Mouse (Mus musculus) ES-Bruce4 (cell line): Measurements from ENCODE around the gene Sgms1. TPM values are rescaled to one million over a fixed set of nuclear protein-coding genes. Genes with fewer than 3 reads are reported as not detected.

Experiments
- H3K27ac ChIP-seq: 2 replicates; pipeline ENCODE4 v1.5.1; 2012; ENCODE audit warnings: low read length, inconsistent platforms; ENCODE audit not compliant: insufficient read depth
- H3K27me3 ChIP-seq: 2 replicates; pipeline ENCODE4 v1.6.1; 2012; ENCODE audit warnings: mild to moderate bottlenecking, low read length, inconsistent platforms; ENCODE audit not compliant: control insufficient read depth, poor library complexity, insufficient read depth, severe bottlenecking
- H3K36me3 ChIP-seq: 2 replicates; pipeline ENCODE4 v1.6.1; 2012; ENCODE audit warnings: inconsistent platforms, mild to moderate bottlenecking, low read length, moderate library complexity; ENCODE audit not compliant: control insufficient read depth, poor library complexity, insufficient read depth, severe bottlenecking
- H3K4me1 ChIP-seq: one replicate; pipeline ENCODE4 v1.8.1; 2011; ENCODE audit warnings: low read length; ENCODE audit not compliant: control insufficient read depth, insufficient read depth
- H3K4me3 ChIP-seq: 2 replicates; pipeline ENCODE4 v1.5.1; 2011; ENCODE audit warnings: low read depth, mild to moderate bottlenecking, low read length
- H3K9ac ChIP-seq: 2 replicates; pipeline ENCODE4 v1.6.1; 2012; ENCODE audit warnings: low read depth, mild to moderate bottlenecking, inconsistent platforms; ENCODE audit not compliant: poor library complexity, severe bottlenecking
- H3K9me3 ChIP-seq: replicated peaks from 2 replicates; pipeline ENCODE4 v1.6.1; 2012; ENCODE audit warnings: mild to moderate bottlenecking, low read length, inconsistent platforms; ENCODE audit not compliant: control insufficient read depth, poor library complexity, insufficient read depth, severe bottlenecking
- CTCF ChIP-seq: IDR thresholded peaks from one replicate; pipeline ENCODE4 v1.8.1; 2011; ENCODE audit warnings: low read depth, low read length
- EP300 ChIP-seq: IDR thresholded peaks from 2 replicates; pipeline ENCODE4 v1.6.1; 2011; ENCODE audit warnings: low read depth, low read length; ENCODE audit not compliant: insufficient read depth
- POLR2A ChIP-seq: IDR thresholded peaks from one replicate; pipeline ENCODE4 v1.8.1; 2011; ENCODE audit warnings: low read length; ENCODE audit not compliant: insufficient read depth
- polyA plus RNA-seq: library from polyadenylated mRNA; stranded (reverse); fragments of >200 nt; gene quantifications from 2 replicates; pipeline ENCODE4 v1.2.4, GENCODE M21; 2011; ENCODE audit warnings: low read depth; ENCODE audit not compliant: missing spikeins, insufficient read depth, insufficient read length

Sgms1 gene
- polyA plus RNA-seq, 1 experiment: 69.7 TPM

GRCm38 (mm10) chr19:32374751-32375150 lies 14.8 kb downstream of the Sgms1 start:
- Histone ChIP-seq H3K36me3 (no peaks in the 10 kb centered on the region), H3K4me3 (no peak overlapping the region), H3K27me3 (no peaks in the 10 kb centered on the region), H3K4me1 (no peaks in the 10 kb centered on the region), H3K9ac (no peak overlapping the region), H3K9me3 (no peaks in the 10 kb centered on the region), H3K27ac (no peak overlapping the region)
- TF ChIP-seq POLR2A: no peak
- TF ChIP-seq EP300: no peak

DNA sequence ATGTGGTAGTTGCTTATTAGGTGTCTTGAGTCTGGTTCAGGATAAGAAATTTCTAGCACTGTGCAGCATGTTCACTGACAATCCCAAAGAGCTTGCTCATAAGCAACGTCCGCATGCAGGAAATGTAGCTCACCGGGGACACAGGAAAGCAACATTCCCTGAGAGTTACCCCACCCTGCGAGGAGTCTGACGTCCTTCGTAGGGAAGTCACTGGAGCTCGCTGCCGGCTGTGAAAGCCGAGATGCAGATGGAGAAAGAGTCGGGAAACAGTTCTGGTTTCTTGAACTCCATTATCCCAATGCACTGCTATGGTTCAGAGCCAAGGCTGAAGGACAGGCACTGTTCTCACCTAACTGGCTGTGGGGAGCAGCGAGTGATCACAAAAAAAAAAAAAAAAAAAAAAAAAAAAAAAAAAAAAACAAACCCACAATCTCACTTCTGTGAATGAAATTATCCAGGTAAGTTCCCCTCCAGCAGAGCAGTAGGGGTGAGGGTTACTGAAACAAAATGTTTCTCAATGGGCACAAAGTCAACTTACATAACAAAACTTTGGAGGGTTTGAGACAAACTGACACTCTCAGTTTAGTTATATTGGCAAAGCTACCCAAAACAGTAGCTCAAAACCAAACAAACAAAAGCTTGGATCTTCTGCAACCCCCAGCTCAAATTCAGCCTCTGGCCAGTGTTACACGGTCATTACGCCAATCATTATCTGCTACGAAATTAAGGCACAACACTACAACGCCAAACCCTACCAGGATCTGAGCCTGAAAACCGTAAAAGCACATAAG lies 15.5 kb downstream of the Sgms1 start:
- Histone ChIP-seq H3K36me3 (no peaks in the 10 kb centered on the region), H3K9me3 (no peaks in the 10 kb centered on the region), H3K27ac (no peak overlapping the region), H3K9ac (no peak overlapping the region), H3K27me3 (no peaks in the 10 kb centered on the region), H3K4me3 (no peak overlapping the region), H3K4me1 (no peaks in the 10 kb centered on the region)
- no peak for TF ChIP-seq EP300
- TF ChIP-seq CTCF: no peak
- no peak for TF ChIP-seq POLR2A

DNA sequence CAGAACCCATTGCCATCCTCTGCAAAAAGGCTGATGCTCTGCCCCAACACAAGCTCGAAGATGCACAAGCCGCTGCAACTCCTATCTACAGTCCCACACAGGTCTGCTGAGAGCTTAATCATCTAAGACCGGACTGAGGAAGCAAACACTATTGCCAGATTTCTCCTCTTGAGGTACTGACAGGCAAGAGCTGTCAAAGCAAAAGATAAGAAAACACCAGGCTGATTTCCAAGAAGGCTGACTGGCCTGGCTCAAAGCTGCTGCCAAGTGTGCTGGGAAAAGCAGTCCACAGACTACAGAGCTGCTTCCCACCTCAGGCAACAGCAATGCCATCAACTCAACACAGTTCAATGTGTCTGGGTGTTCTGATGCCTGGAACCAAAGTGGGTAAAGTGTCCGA lies 17.1 kb downstream of the Sgms1 start:
- no peak overlapping the region for H3K4me3 ChIP-seq
- no peak overlapping the region for H3K27ac ChIP-seq
- H3K4me1 ChIP-seq: no peaks in the 10 kb centered on the region

DNA sequence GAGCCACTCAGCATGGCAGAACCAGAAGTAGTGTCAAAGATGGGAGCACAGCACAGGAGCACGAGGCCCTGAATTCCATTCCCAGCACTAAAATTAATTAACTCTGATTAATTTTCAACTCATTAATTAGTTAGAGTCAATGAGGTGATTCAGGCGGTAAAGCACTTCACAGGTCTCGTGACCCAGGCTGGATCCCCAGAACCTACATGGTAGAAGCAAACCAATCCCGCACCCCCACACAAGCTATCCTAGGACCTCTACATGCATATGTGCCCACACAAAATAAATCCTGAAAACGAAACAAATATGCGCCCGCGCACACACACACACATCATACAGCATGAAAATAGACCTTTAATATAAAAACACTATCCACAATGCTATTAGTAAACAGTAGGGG lies 22.2 kb downstream of the Sgms1 start:
- no peaks in the 10 kb centered on the region for H3K4me1 ChIP-seq
- H3K4me3 ChIP-seq: no peak overlapping the region
- no peak overlapping the region for H3K27ac ChIP-seq
- H3K36me3 ChIP-seq: no peaks in the 10 kb centered on the region
- no peak for TF ChIP-seq POLR2A
- TF ChIP-seq CTCF: no peak
- TF ChIP-seq EP300: no peak
- H3K27me3 ChIP-seq: no peaks in the 10 kb centered on the region
- H3K9ac ChIP-seq: no peak overlapping the region
- no peaks in the 10 kb centered on the region for H3K9me3 ChIP-seq

More for the DNA sequence above, 17.1 kb downstream of the Sgms1 start:
- H3K27me3 ChIP-seq: no peaks in the 10 kb centered on the region
- no peaks in the 10 kb centered on the region for H3K9me3 ChIP-seq
- no peak overlapping the region for H3K9ac ChIP-seq
- H3K36me3 ChIP-seq: no peaks in the 10 kb centered on the region
- TF ChIP-seq POLR2A (no peak), CTCF (no peak)

- no peak for TF ChIP-seq CTCF
- no peak for TF ChIP-seq POLR2A
- TF ChIP-seq EP300: no peak
- Histone ChIP-seq H3K27ac (no peak overlapping the region), H3K4me1 (no peaks in the 10 kb centered on the region)
These were observed 23.1 kb downstream of the Sgms1 start for GRCm38 (mm10) chr19:32366406-32366805.

GRCm38 (mm10) chr19:32365111-32365510 lies 24.4 kb downstream of the Sgms1 start:
- Histone ChIP-seq H3K4me1 (no peaks in the 10 kb centered on the region), H3K9ac (no peak overlapping the region), H3K4me3 (no peak overlapping the region), H3K36me3 (no peaks in the 10 kb centered on the region), H3K27me3 (no peaks in the 10 kb centered on the region), H3K27ac (no peak overlapping the region), H3K9me3 (no peaks in the 10 kb centered on the region)
- TF ChIP-seq POLR2A (no peak), EP300 (no peak), CTCF (no peak)

More at GRCm38 (mm10) chr19:32366406-32366805, 23.1 kb downstream of the Sgms1 start:
- Histone ChIP-seq H3K9ac (no peak overlapping the region), H3K4me3 (no peak overlapping the region), H3K27me3 (no peaks in the 10 kb centered on the region), H3K9me3 (no peaks in the 10 kb centered on the region), H3K36me3 (no peaks in the 10 kb centered on the region)
